Mouse (Mus musculus): ENCODE results near the gene Flnb.

DNA sequence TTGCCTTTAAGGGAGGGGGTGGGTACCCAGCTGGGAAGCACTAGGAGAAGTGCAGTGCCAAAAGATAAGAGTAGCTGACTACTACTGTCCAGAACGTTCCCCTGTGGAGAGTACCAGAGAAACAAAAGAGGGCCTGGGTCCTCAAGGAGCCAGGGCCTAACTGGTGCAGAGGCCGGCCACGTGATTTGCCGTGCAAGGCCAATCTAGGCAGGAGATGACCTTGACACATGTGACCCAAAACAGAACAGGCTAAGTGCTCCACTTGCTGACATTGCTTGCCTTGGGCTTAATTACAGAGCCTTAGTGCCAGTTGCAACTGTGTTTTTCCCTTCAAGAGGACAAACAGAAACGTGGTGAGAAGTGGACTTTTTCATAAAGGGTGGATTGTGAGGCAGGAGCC, 123.7 kb downstream of the Flnb start:
- TF ChIP-seq GATA2 (IDR thresholded peaks at IDR 0.05; ENCODE audit: borderline replicate concordance, low read depth, low read length): no peak
- no peak for TF ChIP-seq TAL1 (conservative IDR thresholded peaks at IDR 0.05; ENCODE audit: low read depth, low read length)
- no peak for TF ChIP-seq CTCF (IDR thresholded peaks at IDR 0.05; ENCODE audit: low read depth, low read length)

Measured in G1E (cell line).